ENCODE assay signal across 9 mouse cellular contexts in the genomic region with DNA sequence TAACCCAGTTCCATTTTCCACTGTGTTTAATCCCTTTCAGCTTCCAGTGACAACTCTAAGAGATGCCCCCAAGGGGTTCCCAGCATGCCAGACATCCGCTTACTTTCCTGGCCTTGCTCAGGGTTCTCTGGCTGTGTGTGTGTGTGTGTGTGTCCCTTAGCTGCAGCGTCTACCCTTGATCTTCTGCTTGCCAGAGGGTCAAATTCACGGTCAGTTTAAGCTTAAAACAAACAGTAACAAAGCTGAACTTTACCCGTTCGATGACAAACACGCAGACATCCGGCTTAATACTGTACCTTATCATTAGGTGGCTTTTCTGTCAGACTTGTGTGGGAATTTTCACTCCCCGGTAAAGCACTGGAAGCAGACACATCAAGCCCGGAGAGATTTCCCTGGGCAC. TPM values are rescaled to one million over a fixed set of nuclear protein-coding genes. Genes with fewer than 3 reads are reported as not detected.
DNase-seq lines count a peak whose midpoint lies in the region; ATAC-seq and TF ChIP-seq lines count a peak whose summit lies in the region.
"Had no signal": no experiment of that assay in that cellular context is flagged by ENCODE, and none has a peak within 500 bp of the region (broad histone marks: within the 10 kb centered on the region; RNA-seq: fewer than 3 reads in every experiment).

A gene (plus strand): TSS at position 281 of the 400 bp plus-strand sequence.

- TF ChIP-seq CTCF in liver, postnatal 0 days (IDR thresholded peaks at IDR 0.05; ENCODE audit: low read depth) = no peak
- no peak for TF ChIP-seq CTCF in lung, postnatal 0 days (IDR thresholded peaks at IDR 0.05)

- no peaks in the 10 kb centered on the region for H3K4me1 ChIP-seq in kidney, embryonic 15.5 days
- H3K4me1 ChIP-seq in embryonic facial prominence, embryonic 14.5 days (ENCODE audit: control insufficient read depth, insufficient read depth, low read length) = no peaks in the 10 kb centered on the region
- 0 out of 2 replicates have a peak, but pooled peaks cover 8% of the 10 kb centered on the region for H3K4me1 ChIP-seq in liver, postnatal 0 days (ENCODE audit: insufficient read depth)
- no peaks in the 10 kb centered on the region for H3K4me1 ChIP-seq in lung, postnatal 0 days (ENCODE audit: insufficient read depth, low read depth, low read length)

- H3K9me3 ChIP-seq in kidney, embryonic 15.5 days (replicated peaks) = no peaks in the 10 kb centered on the region
- H3K9me3 ChIP-seq in embryonic facial prominence, embryonic 14.5 days (ENCODE audit: control insufficient read depth, low read length) = no peaks in the 10 kb centered on the region
- H3K9me3 ChIP-seq in liver, postnatal 0 days (ENCODE audit: low read length) = no peaks in the 10 kb centered on the region
- H3K9me3 ChIP-seq in lung, postnatal 0 days (ENCODE audit: low read length) = no peaks in the 10 kb centered on the region
- H3K9me3 ChIP-seq: megakaryocyte, embryonic 14.5 days had no signal

- no peak within 1 kb of the TSS for H3K27ac ChIP-seq in kidney, embryonic 15.5 days
- H3K27ac ChIP-seq in embryonic facial prominence, embryonic 14.5 days (replicated peaks; ENCODE audit: low read depth, low read length) = no peak within 1 kb of the TSS
- peak within 1 kb of the TSS; percentile 85 for H3K27ac ChIP-seq in liver, postnatal 0 days (ENCODE audit: low read depth)
- H3K27ac ChIP-seq in lung, postnatal 0 days (ENCODE audit: low read length) = no peak within 1 kb of the TSS

- peaks cover 12% of the 10 kb centered on the region for H3K27me3 ChIP-seq in kidney, embryonic 15.5 days
- H3K27me3 ChIP-seq in embryonic facial prominence, embryonic 14.5 days (replicated peaks; ENCODE audit: control insufficient read depth, insufficient read depth, low read length) = peaks cover 6% of the 10 kb centered on the region; the same call in 1 of the 2 replicates
- no peaks in the 10 kb centered on the region for H3K27me3 ChIP-seq in liver, postnatal 0 days (ENCODE audit: insufficient read depth, low read length)
- 0 out of 2 replicates have a peak, but pooled peaks cover 3% of the 10 kb centered on the region for H3K27me3 ChIP-seq in lung, postnatal 0 days (replicated peaks; ENCODE audit: insufficient read depth, low read length)

- 62% methylated on average over 9 of the region's 9 CpGs for WGBS in kidney, embryonic 15.5 days
- 56% methylated on average over 9 of the region's 9 CpGs for WGBS in embryonic facial prominence, embryonic 14.5 days
- 58% methylated on average over 9 of the region's 9 CpGs for WGBS in liver, postnatal 0 days (ENCODE audit: insufficient replicate concordance)
- 67% methylated on average over 9 of the region's 9 CpGs for WGBS in lung, postnatal 0 days

- no peak within 1 kb of the TSS for H3K4me3 ChIP-seq in kidney, embryonic 15.5 days (replicated peaks)
- H3K4me3 ChIP-seq in embryonic facial prominence, embryonic 14.5 days (ENCODE audit: low read depth, low read length) = no peak within 1 kb of the TSS
- peak within 1 kb of the TSS; percentile 32 for H3K4me3 ChIP-seq in liver, postnatal 0 days (ENCODE audit: low read depth, low read length)
- no peak within 1 kb of the TSS for H3K4me3 ChIP-seq in lung, postnatal 0 days (ENCODE audit: low read depth, low read length)
- H3K4me3 ChIP-seq: megakaryocyte, embryonic 14.5 days had no signal

- no peaks in the 10 kb centered on the region for H3K36me3 ChIP-seq in kidney, embryonic 15.5 days
- no peaks in the 10 kb centered on the region for H3K36me3 ChIP-seq in embryonic facial prominence, embryonic 14.5 days (ENCODE audit: control insufficient read depth, insufficient read depth, low read length)
- H3K36me3 ChIP-seq in liver, postnatal 0 days (replicated peaks; ENCODE audit: insufficient read depth, low read length) = no peaks in the 10 kb centered on the region
- no peaks in the 10 kb centered on the region for H3K36me3 ChIP-seq in lung, postnatal 0 days (ENCODE audit: insufficient read depth, low read length)

- H3K9ac ChIP-seq in kidney, embryonic 15.5 days = no peak within 1 kb of the TSS
- H3K9ac ChIP-seq in embryonic facial prominence, embryonic 14.5 days (ENCODE audit: low read depth, low read length) = no peak within 1 kb of the TSS
- peak within 1 kb of the TSS; percentile 53 for H3K9ac ChIP-seq in liver, postnatal 0 days (replicated peaks)
- no peak within 1 kb of the TSS for H3K9ac ChIP-seq in lung, postnatal 0 days (replicated peaks; ENCODE audit: low read depth)

- no peak for DNase-seq in kidney, postnatal 10 days
- no peak for DNase-seq in embryonic facial prominence, embryonic 14.5 days (ENCODE audit: low spot score)
- no peak for DNase-seq in liver, postnatal 0 days
- DNase-seq in cerebellum, adult 18-20 months = no peak
- DNase-seq in Muller cell, postnatal 12 days (ENCODE audit: inconsistent ontology term) = no peak
- no peak for DNase-seq in lung, postnatal 0 days (ENCODE audit: low spot score)

- no peak within 1 kb of the TSS for H3K4me2 ChIP-seq in kidney, embryonic 15.5 days
- no peak within 1 kb of the TSS for H3K4me2 ChIP-seq in embryonic facial prominence, embryonic 14.5 days (ENCODE audit: low read depth, low read length)
- H3K4me2 ChIP-seq in liver, postnatal 0 days (ENCODE audit: low read depth, low read length) = peak within 1 kb of the TSS; percentile 51
- no peak within 1 kb of the TSS for H3K4me2 ChIP-seq in lung, postnatal 0 days (replicated peaks; ENCODE audit: low read depth, low read length)

- TF ChIP-seq EP300 in liver, postnatal 0 days (IDR thresholded peaks at IDR 0.05; ENCODE audit: low read depth) = peak; percentile 61; the same call in 1 of the 2 replicates
- no peak for TF ChIP-seq EP300 in lung, postnatal 0 days (IDR thresholded peaks at IDR 0.05)

- no peak for ATAC-seq in kidney, embryonic 15.5 days (replicated peaks; ENCODE audit: low FRiP score)
- no peak for ATAC-seq in embryonic facial prominence, embryonic 14.5 days (ENCODE audit: low read depth)
- no peak for ATAC-seq in inflammation-experienced regulatory T-cells, adult 6 months
- peak; percentile 71 for ATAC-seq in liver, postnatal 0 days
- no peak for ATAC-seq in lung, postnatal 0 days

RNA-seq across cellular contexts. Expression of the gene that starts here (rescaled TPM):
- polyA plus RNA-seq in kidney, embryonic 15.5 days (2015; fragmentation: Nextera tagmentation; extraction: Ambion mirVana) = 23.6 and 25.4 TPM in 2 replicates
- polyA plus RNA-seq in embryonic facial prominence, embryonic 14.5 days (2014; fragmentation: Nextera tagmentation; extraction: Ambion mirVana) = 29.8 and 30.4 TPM in 2 replicates
- polyA plus RNA-seq in inflammation-experienced regulatory T-cells, adult 6 months (2017; shearing (Covaris generic)) = 10 to 100 TPM; 19.1 to 22.4 (median 20.8) TPM
- polyA plus RNA-seq in liver, postnatal 0 days (2015; fragmentation: Nextera tagmentation; extraction: Ambion mirVana) = 208 and 246 TPM in 2 replicates
- 1.9 and 2.0 TPM in 2 replicates for polyA plus RNA-seq in lung, postnatal 0 days (2015; fragmentation: Nextera tagmentation; extraction: Ambion mirVana)
